Mouse (Mus musculus) MEL-GATA-1-ER (cell line): ENCODE measurements at regions not wholly inside any gene's neighbourhood (a gene's known extent, or its start where the extent isn't known, plus 50 kb on each side); places are given as distances from the start of the nearest gene placed in this dataset.

Experiments used
- DNase-seq: peaks from one replicate; pipeline ENCODE4 v3.0.0-alpha.2; 2012; ENCODE audit warnings: low read depth; ENCODE audit errors: extremely low read depth

- DNase-seq, result no peak
Measured at GRCm38 (mm10) chr17:60018752-60019323, 1005.7 kb upstream of the Nudt12 start.

- no peak for DNase-seq
Measured at GRCm38 (mm10) chr17:59997952-59998351, 984.8 kb upstream of the Nudt12 start.

DNA sequence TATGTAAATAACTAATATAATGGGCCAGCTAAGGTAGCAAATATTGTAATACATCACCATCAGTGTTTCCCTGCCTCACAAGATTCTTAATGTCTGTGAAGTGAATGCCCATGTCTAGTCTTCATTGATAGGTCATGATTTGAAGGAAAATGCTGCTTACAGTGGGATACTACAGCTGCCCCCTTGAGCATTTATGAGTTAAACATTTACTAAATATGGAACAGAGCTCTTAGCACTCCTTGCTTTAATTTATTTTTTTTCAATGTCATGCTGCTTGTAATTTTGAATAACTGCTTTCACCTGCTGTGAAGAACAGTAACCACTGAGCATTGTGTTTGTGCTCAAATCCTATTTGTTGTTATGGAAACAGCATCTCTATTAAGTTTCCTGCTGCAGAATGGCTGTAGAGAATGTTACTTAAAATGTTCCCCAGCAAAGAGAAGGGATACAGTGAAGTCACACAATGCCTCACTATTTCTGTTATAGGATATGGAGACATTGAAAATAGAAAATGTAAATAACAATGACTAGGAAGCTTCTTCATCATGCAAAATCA lies 966.2 kb upstream of the Nudt12 start:
- DNase-seq, result no peak

DNA sequence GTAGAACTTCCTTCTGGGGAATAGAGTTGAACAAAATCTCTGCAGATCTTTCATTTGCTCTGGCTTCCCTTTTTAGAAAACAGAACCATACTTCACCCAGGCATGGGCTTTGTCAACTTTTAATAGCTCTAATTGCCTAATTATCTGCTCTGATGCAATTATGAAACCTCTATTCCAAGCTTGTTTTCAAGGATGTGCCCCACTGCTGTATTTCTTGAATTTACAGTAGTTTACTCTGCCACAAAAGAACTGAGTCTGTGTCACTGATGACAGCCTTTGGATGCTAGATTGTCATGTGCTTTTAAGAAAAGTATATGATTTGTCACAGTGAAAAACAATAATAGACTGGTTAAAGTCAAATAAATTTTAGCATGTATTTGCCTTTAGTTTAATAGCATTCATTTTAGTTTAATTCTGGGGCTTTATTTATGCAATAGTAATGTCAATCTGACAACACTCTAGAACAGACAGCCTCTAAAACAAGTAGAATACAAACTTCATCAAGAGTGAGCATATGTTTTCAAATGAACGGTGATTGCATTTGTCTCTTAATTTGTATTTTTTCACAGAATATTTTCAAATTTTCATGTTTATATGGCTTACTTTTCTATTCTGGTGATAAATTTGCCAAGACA lies 964.1 kb upstream of the Nudt12 start:
- no peak for DNase-seq

- peak; percentile 92 for DNase-seq
Measured at GRCm38 (mm10) chr17:59967383-59967782, 954.2 kb upstream of the Nudt12 start.

- no peak for DNase-seq
Measured at GRCm38 (mm10) chr17:59955300-59956057, 942.3 kb upstream of the Nudt12 start.

DNA sequence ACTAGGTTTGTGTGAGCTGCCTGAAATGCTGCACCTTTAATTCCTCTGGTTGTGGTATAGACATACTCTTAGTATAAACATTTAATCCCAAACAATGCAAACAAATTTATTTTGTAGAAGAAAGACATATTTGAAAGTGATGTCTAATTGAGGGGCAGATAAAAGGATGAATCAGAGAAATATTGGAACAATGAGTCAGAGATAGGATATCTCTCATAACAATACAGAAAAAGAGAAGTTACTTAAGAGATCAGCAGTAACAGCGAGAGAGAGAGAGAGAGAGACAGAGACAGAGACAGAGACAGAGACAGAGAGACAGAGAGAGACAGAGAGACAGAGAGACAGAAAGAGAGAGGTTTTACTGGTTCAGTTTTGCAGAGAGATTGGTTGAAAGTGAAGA lies 933.3 kb upstream of the Nudt12 start:
- DNase-seq, result no peak

DNA sequence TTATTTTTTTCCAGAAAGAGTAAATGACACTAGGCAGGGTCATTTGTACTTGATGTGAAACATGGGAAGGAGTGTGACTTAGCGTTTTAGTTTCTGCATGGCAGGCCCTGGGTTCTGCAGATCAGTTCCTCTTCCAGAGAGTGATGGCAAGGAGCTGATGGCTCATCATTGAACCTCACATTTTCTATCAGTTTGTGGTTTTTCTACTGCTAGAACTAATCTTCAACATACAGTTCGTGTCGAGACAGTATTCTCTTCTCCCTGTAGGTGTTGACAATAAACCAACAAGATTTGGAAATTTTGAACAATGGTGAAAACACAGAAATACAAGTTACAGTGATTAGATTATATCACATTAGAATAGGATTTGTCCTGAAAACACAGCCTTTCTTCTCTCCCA lies 891.2 kb upstream of the Nudt12 start:
- peak; percentile 43 for DNase-seq

GRCm38 (mm10) chr17:59877791-59878190 lies 864.6 kb upstream of the Nudt12 start:
- no peak for DNase-seq

DNA sequence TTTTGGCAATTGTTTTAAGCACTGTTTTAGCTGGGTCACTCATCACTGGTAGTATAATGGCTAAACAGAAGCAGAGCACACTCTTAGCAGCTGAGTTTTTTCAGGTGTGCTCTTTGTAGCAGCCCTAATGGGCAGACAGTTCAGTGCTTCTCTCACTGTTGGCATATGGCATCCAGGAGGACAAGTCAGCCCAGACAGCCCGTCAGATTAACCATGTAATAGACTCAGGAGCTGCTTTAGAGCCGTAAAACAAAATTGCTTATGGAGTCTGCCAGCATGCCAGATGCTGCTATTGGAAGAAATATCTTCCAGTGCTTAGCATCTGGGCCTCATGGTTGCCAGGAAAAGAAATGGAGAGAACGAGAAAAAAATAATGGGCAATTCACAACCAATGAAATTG lies 835.7 kb upstream of the Nudt12 start:
- no peak for DNase-seq

- no peak for DNase-seq
Measured at GRCm38 (mm10) chr17:59845261-59845819, 832.2 kb upstream of the Nudt12 start.

DNA sequence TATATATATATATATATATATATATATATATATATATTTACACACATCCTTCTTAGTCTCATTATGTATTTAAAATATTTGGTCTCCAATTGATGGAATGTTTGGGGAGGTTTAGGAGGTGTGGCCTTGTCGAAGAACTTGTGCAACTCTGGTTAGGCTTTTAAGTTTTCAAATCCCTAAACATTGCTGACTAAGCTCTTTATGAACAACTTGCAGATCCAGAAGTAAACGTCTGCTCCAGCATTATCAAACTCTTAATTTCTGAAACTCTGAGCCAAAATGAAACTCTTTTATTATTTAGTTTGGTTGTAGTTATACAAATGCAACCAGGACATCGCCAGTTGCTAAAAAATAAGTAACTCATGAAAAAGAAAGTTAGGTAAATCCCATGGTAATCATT lies 792.7 kb upstream of the Nudt12 start:
- no peak for DNase-seq

DNA sequence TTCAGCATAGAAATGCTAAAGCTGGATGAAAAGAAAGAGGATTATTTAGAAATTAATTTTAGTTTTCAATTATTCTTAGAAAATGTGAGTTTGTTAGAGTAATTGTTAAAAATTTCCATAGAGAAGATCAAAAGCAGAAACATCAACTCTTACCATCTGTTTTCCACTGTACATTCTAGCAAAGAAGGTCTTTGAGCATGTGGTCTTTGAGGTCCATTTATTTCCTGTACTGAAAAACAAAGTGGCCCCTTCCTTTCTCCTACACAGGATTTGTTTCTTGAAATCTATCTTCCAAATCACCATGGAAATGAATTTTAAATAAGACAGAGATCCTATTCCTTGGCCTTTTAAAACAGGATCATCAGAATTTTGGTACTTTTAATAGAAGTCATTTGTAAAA lies 780.3 kb upstream of the Nudt12 start:
- no peak for DNase-seq

DNA sequence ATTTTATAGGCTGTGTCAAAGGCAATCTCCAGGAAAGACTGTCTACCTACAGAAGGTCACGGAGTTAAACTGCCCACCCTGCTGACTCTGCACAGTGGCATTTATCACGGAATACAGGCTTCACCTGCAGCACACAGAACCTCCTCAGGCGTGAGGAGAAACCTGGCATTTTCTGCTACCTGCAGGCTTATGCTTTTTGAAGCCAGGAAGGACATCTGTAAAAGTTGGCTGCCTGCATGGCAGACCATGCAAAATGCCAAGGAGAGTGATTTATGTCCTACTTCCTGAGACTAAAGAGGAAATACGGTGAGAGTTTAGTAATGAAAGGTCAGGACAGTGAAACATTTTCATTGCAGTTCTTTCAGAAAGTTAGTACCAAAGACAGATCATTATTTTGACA lies 779.6 kb upstream of the Nudt12 start:
- no peak for DNase-seq

DNA sequence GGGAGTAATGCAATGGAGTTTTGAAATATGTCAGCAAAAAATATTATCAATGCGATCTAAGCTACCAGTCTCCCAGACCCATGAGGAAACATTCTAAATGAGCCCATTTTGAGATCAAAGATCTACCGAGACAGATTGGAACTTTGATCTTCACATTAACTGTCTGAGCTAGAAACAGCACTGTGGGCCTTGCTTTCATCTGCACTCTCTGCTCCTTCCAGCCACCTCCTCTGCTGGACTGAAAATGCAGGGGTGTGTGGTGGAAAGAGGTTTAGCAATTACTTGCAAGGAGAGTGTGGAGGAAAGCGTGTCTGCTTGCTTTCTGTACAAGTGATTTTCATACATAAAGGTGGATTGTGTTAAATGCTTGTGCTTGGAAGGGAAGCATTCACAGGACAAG lies 760.9 kb upstream of the Nudt12 start:
- no peak for DNase-seq

DNA sequence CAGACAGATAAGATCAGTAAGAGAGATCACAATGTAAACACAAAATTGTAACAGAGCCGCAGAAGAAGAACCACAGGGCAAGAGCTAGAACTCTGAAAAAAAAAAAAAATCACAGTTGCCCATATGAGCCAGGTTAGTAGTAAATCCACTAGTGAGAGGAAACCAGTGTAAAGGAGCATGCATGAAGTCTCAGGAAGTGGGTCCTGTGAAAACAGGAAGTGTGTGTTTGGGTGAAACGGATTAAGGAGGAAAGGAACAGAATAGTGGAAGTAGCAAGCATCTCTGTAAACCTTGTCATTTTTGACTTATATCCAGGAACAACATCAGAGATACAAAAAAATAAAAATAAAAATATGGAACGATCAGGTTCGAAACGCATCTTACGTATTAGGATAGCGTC lies 753.4 kb upstream of the Nudt12 start:
- DNase-seq, result no peak

DNA sequence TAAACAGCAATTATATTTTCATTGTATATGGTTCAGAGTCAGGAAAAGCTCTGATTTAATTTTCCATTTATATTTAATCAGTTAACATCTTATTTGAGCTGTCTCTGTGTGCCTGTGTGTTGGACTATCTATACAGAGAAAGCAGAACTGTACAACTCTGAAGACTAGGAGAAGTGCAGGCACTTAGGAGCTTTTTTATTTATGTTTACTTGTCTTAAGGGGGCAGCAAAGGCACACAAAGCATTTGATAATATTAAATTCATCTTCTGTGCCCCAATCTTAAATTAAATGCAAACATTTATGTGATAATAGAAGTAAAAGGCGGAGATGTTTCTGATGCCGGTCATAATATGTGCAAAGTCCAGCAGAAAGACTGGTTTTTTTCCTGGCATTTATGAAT lies 751.3 kb upstream of the Nudt12 start:
- peak; percentile 15 for DNase-seq

DNA sequence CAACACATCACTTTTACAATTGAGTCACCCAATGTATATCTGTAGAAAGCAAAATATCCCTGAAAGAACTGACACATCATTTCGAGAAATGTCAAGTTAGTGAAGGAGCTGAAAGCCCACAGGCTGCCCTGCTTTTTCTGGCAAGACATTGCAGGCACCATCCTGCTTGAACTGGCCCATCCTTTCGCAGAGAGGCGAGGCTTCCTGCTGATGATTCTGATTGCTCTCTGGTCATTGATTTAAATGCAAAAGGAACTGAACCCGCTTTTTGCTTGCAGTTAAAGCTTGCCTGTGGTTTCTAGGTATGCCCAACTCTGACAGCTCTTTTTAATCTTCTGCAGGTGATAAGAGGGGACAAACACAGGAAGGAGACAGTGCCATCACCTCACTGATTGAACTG lies 748.9 kb upstream of the Nudt12 start:
- no peak for DNase-seq

- DNase-seq, result peak; percentile 42
Measured at GRCm38 (mm10) chr17:59760889-59761288, 747.7 kb upstream of the Nudt12 start.

DNA sequence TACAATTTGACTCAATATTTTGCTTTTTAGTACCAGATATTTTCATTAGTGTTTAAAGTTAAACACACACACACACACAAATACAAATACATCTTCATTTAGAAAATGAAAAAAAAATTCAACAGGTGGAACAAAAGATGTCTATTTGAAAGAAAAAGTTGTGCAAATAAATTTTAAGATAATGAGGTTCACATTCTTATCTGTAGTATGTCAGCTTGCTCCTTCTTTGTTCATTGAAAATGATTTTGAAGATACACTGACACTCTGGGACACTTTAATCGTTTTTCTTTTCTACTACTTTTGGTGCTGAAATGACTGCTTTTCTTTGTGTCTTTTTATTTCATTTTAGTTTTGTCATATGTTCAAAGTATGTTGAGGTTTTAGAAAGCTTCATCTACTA lies 732.9 kb upstream of the Nudt12 start:
- no peak for DNase-seq
